Mouse (Mus musculus): ENCODE results near the gene Trappc6a. TPM values are rescaled to one million over a fixed set of nuclear protein-coding genes. Genes with fewer than 3 reads are reported as not detected.
A peak's percentile ranks its signal among the peaks of the same experiment; 100 is the strongest.

Trappc6a gene
- polyA plus RNA-seq, 1 experiment: 15.2 TPM

DNA sequence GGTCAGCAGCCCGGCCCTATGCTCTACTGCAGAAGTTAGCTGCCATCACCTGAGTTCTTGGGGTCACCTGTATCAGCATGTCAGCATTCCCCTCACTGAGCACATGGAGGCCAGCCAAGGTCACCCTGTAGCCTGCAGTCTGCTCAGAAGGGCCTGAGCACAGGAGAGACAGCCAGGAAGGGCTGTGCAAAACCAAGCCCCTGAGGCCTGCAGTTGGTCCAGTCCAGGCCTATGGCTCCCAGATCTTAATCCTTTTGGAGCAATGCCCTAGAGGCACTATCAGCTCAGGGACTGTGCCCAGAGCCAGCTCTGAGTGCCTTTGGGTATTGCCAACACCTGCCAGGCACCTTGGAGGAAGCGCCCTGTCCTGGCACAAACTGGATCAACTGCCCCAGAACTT lies 48.9 kb downstream of the Trappc6a start:
- Histone ChIP-seq H3K4me1 (ENCODE audit: control insufficient read depth, insufficient read depth, low read length) (peaks cover 3% of the 10 kb centered on the region; the same call in 1 of the 2 replicates), H3K27ac (ENCODE audit: insufficient read depth, low read length) (no peak overlapping the region), H3K4me3 (ENCODE audit: insufficient read depth, low read length) (no peak overlapping the region)
- no peak for TF ChIP-seq CTCF (IDR thresholded peaks at IDR 0.05; ENCODE audit: borderline replicate concordance, insufficient read depth, low read length)
- no peak for TF ChIP-seq POLR2A (IDR thresholded peaks at IDR 0.05; ENCODE audit: low read depth, low read length)

DNA sequence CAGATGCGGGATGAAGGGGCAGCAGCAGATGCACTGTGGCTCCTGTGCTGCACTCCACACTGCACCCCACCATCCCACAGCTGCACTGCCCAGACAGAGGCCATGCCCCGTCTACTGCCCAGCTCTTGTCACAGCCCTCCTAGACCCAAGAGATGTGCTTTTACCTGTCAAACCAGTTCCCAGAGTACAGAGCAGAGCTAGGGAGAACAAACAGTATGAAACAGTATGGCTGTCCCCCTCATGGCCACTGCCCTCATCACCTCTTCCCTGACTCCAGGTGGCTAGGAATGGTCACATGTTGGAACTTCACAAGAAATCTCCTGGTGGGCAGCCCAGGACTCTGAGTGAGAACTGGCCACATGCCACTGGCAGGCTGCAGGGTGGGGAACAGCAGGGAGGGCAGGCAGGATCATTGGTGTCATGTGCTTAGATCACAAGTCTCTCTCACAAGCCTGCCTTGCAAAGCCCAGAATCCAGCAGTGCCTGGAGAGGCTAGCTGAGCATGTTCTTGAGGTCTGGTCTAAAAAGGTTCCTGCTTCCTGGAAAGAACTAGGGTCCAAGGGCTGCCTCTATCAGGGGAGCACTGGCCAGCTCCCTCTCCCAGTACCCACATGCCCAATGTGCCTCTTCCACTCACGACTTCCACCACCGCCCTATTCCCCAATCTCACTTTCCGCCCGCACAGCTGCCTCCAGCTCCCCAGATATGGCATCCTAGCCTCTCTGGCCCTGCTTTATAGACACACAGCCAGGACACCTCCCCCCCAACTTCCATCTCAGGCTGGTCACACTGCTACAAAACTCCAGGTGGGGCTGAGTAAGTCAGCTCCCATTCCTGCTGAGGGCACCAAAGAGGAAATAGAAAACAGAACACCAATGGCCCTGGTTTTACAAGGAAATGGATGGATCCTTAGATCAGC lies 50.0 kb downstream of the Trappc6a start:
- TF ChIP-seq CTCF (IDR thresholded peaks at IDR 0.05; ENCODE audit: borderline replicate concordance, insufficient read depth, low read length) (no peak), POLR2A (IDR thresholded peaks at IDR 0.05; ENCODE audit: low read depth, low read length) (no peak)
- Histone ChIP-seq H3K4me1 (ENCODE audit: control insufficient read depth, insufficient read depth, low read length) (peaks cover 3% of the 10 kb centered on the region; the same call in 1 of the 2 replicates), H3K27ac (ENCODE audit: insufficient read depth, low read length) (no peak overlapping the region), H3K4me3 (ENCODE audit: insufficient read depth, low read length) (no peak overlapping the region)

DNA sequence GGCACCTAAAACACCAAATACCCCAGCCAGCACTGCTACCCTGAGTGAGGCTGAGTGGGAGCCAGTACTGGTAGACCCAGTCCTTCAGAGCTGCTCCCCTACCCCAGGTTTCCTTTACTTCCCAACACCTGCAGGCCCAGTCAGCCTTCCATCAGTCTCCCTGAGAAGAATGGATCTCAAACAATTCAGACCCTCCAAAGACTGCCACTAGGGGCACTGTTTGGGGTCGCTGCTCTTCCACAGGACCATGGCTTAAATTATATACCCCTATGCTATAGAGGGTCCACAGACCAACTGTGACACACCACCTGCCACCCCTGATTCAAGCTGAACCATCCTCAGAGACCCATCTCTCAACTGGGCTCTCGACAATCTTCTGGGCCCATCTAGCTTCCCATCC lies 50.8 kb downstream of the Trappc6a start:
- H3K27ac ChIP-seq (ENCODE audit: insufficient read depth, low read length): no peak overlapping the region
- peaks cover 3% of the 10 kb centered on the region; the same call in 1 of the 2 replicates for H3K4me1 ChIP-seq (ENCODE audit: control insufficient read depth, insufficient read depth, low read length)
- no peak overlapping the region for H3K4me3 ChIP-seq (ENCODE audit: insufficient read depth, low read length)
- no peak for TF ChIP-seq POLR2A (IDR thresholded peaks at IDR 0.05; ENCODE audit: low read depth, low read length)
- TF ChIP-seq CTCF (IDR thresholded peaks at IDR 0.05; ENCODE audit: borderline replicate concordance, insufficient read depth, low read length): no peak

DNA sequence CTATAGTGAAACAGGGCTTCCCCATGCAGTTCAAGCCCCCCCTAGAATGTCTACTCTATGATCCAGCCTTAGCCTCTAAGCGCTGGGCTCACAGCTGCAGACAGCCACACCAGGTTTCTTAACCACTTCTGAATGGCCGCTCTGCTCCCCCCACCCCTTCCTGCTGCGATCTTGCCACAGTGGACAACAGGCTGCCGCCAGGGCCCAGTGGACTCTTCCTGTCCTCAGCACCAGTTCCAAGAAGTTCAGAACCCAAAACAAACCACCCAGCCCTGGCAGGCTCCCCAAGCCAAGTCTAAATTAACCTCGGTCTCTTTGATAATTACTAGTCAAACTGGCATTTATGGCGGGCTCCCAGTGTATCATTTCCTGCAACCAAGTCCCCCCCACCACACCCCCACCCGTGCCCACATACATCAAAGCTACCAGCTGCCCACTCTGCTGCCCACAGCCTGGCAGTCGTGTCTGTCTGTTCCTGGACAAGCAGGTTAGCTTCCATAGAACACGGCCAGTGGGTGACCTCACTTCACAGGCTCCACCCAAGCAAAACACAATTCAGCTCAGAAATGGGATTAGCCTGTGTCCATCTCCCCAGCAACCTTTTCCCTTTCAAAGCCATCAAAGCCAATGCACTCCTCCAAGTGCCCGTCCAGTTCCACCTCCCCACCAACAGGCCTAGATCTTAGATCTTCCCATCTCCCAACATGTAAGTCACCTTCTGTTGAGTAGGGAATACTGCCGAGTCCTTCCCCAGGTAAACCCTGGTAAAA lies 52.5 kb downstream of the Trappc6a start:
- TF ChIP-seq POLR2A (IDR thresholded peaks at IDR 0.05; ENCODE audit: low read depth, low read length) (no peak), CTCF (IDR thresholded peaks at IDR 0.05; ENCODE audit: borderline replicate concordance, insufficient read depth, low read length) (no peak)
- no peak overlapping the region for H3K27ac ChIP-seq (ENCODE audit: insufficient read depth, low read length)
- H3K4me3 ChIP-seq (ENCODE audit: insufficient read depth, low read length): peak overlapping the region; percentile 99
- peaks cover 3% of the 10 kb centered on the region; the same call in 1 of the 2 replicates for H3K4me1 ChIP-seq (ENCODE audit: control insufficient read depth, insufficient read depth, low read length)

DNA sequence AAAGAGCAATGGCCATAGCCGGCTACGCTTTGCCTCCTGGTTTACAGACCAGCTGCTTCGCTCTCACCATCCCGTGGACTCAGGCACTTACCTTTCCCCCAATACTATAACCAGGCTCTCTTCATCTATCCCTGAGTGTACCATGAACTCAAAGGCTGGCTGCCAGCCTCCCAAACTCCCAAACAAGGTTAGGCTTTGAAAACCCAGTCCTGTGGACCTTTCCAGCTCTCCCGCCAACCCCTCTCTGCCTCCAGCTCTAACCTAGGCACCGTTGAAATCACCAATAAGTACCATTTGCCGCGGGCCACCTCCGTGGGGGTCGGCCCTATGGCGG lies 53.2 kb downstream of the Trappc6a start:
- peaks cover 3% of the 10 kb centered on the region; the same call in 1 of the 2 replicates for H3K4me1 ChIP-seq (ENCODE audit: control insufficient read depth, insufficient read depth, low read length)
- TF ChIP-seq CTCF (IDR thresholded peaks at IDR 0.05; ENCODE audit: borderline replicate concordance, insufficient read depth, low read length): no peak
- TF ChIP-seq POLR2A (IDR thresholded peaks at IDR 0.05; ENCODE audit: low read depth, low read length): no peak

DNA sequence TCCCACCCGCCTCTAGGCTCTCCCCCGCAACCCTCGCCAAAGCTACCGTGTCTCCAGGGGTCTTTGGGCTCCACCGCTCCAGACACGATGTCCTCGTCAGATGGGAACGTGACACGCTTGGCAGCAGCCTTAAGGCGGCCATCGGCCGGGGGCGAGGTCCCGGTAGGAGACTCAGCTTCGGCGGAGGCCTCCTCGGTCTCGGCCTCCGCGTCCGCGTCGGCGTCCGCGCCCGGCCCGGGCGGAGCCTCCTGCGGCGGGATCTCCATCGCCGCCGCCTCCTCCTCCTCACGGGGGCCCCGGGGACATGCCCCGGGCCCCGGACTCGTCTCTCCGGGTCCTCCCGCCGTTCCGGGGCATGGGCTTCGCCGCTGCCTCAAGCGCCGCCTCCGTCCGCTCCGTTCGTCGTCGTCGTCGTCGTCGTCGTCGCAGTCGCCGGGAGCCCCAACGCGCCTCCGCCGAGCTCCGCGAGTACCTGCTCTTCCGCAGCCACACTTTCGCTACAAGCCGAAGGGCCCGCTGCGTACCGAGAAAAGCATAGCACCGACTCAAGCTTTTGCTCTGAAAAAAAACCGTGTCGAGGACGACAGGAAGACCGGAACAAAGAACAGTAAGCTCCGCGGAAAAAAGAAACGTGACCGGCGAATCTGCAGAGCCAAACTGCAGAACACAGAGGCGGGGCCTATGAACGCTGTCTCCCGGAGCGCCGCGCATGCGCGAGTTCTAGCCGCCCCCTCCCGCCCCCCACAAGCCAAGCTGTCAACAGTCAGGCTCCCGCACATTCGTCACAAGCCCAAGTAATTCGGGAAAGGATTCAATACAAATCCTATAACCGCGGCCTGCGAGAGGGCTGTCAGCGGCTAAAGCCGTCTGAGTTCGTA lies 53.8 kb downstream of the Trappc6a start:
- peaks cover 3% of the 10 kb centered on the region; the same call in 1 of the 2 replicates for H3K4me1 ChIP-seq (ENCODE audit: control insufficient read depth, insufficient read depth, low read length)
- peak overlapping the region; percentile 88 for H3K27ac ChIP-seq (ENCODE audit: insufficient read depth, low read length)
- peak overlapping the region; percentile 99 for H3K4me3 ChIP-seq (ENCODE audit: insufficient read depth, low read length)
- no peak for TF ChIP-seq CTCF (IDR thresholded peaks at IDR 0.05; ENCODE audit: borderline replicate concordance, insufficient read depth, low read length)
- peak; percentile 53 for TF ChIP-seq POLR2A (IDR thresholded peaks at IDR 0.05; ENCODE audit: low read depth, low read length)

More for the DNA sequence above, 53.2 kb downstream of the Trappc6a start:
- H3K27ac ChIP-seq (ENCODE audit: insufficient read depth, low read length): peak overlapping the region; percentile 88
- H3K4me3 ChIP-seq (ENCODE audit: insufficient read depth, low read length): peak overlapping the region; percentile 99

DNA sequence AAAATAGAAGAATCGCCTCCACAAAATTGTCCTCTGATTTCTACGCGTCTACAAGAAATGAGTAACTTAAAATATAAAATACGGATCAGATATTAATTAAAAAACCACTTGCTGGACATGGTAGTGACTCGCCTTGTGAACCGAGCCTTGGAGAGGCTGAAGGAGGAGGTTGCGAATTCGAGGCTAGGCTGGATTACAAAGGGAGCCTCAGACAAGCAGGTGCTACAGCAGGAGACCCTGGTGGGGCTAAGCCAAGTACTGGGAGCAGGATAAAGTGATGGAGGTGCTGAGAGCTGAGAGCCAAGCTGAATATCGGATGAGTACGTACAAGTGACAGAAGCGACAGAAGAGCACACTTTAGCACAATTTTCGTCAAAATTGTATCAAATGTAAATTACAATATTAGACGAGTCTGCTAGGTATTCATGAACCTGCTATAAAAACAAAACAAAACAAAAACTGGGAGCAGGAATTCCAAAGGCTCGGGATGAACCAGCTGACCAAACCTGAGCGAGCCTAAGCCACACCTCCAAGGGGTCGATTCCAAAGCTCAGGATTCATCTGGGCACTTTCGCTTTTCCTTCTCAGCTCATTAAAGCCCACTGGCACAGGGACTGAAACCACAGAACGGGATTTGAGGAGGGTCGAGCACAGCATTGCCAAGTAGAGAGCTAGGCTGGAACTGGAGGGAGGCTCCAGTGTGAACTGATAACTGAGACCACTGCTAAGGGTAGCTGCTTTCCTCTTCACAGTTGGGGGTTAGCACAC lies 54.6 kb downstream of the Trappc6a start, which contains the start of gene Ppp1r37:
Gene Ppp1r37, minus strand, starts transcription at position 434 of the 768 bp plus-strand sequence.
- Histone ChIP-seq H3K27ac (ENCODE audit: insufficient read depth, low read length) (peak within 1 kb of the TSS; percentile 88), H3K4me1 (ENCODE audit: control insufficient read depth, insufficient read depth, low read length) (peaks cover 3% of the 10 kb centered on the region; the same call in 1 of the 2 replicates), H3K4me3 (ENCODE audit: insufficient read depth, low read length) (peak within 1 kb of the TSS; percentile 99)
- TF ChIP-seq CTCF (IDR thresholded peaks at IDR 0.05; ENCODE audit: borderline replicate concordance, insufficient read depth, low read length) (no peak), POLR2A (IDR thresholded peaks at IDR 0.05; ENCODE audit: low read depth, low read length) (peak; percentile 31)

DNA sequence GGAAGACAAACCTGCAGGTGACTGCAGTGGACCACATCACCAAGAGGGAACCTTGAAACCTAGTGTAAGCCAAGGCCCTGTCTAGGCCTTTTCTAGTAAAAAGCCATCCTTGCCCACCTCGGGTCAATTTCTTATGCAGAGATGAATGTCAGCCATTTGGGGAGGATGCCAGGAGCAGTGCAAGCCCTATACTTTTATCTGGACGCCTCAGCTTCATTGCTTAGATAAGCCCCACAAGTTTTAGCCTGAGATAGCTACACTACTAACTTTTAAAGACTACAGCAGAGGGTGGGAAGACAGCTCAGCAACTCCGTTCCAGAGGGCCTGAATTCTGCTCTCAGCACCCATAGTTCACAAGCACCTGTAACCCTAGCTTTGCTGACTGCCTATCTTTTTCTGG lies 55.7 kb downstream of the Trappc6a start:
- Histone ChIP-seq H3K4me3 (ENCODE audit: insufficient read depth, low read length) (no peak overlapping the region), H3K27ac (ENCODE audit: insufficient read depth, low read length) (no peak overlapping the region)

More for the DNA sequence above, 55.7 kb downstream of the Trappc6a start:
- TF ChIP-seq CTCF (IDR thresholded peaks at IDR 0.05; ENCODE audit: borderline replicate concordance, insufficient read depth, low read length): no peak
- TF ChIP-seq POLR2A (IDR thresholded peaks at IDR 0.05; ENCODE audit: low read depth, low read length): no peak
- H3K4me1 ChIP-seq (ENCODE audit: control insufficient read depth, insufficient read depth, low read length): peaks cover 3% of the 10 kb centered on the region; the same call in 1 of the 2 replicates

Measured in embryonic fibroblast, embryonic 13.5 days (primary cell).